Mouse (Mus musculus): ENCODE results near the gene Xpc.
"Not testable (repeated sequence)": the region's sequence is repeated elsewhere in the genome, so short reads cannot be mapped to it uniquely, and the experiment has no call there.

Xpc gene

GRCm38 (mm10) chr6:91471427-91471826, 44.3 kb downstream of the Xpc start:
- DNase-seq = not testable (repeated sequence)

- DNase-seq = no peak
Observed at GRCm38 (mm10) chr6:91470712-91471111, 45.0 kb downstream of the Xpc start.

- no peak for DNase-seq
Observed at GRCm38 (mm10) chr6:91467106-91467505, 48.6 kb downstream of the Xpc start.

- DNase-seq = peak; percentile 45 to 70
Observed at GRCm38 (mm10) chr6:91465756-91466155, 49.9 kb downstream of the Xpc start.

GRCm38 (mm10) chr6:91459471-91459870, 56.2 kb downstream of the Xpc start:
- peak; percentile 80 to 90 for DNase-seq

DNA sequence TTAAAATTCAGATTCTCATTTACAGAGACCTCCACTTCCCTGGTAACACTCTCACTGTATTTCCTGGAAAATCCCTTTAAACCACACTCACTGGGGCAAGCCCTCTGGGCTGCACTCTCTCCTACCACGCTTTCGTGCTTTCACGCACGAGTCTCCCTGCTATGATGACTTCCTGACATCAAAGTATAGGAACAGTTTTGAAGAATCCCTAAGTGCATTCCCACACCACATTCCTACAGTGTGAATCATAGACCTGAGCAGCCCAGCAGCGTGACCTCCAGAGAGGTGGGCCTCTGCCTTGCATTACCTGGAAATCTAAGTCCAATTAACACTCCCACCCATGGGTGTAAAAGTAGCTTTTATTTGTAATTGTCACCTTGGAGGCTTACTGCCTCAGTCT, 61.1 kb downstream of the Xpc start:
- DNase-seq = no peak

DNA sequence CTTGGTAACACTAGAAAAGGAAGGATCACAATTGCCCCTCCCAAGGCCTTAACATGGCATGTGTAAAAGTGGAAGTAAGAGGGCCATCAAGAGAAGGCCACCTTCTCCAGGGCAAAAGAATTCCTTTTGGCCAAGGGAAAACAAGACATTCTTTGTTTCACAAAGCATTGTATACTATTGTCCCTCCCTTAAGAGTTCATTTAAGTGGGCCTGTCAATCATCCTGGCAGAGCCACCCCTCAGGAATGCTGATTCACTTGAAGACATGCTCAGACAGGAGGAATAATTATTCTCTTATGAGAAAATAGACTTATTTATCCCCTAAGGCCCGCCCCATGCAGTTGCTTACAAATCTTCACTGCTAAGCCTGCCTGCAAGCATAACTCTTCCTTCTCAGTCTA, 63.6 kb downstream of the Xpc start:
- DNase-seq = no peak

GRCm38 (mm10) chr6:91449472-91450225, 66.0 kb downstream of the Xpc start:
- no peak for DNase-seq

GRCm38 (mm10) chr6:91445316-91445715, 70.4 kb downstream of the Xpc start:
- DNase-seq = no peak

- DNase-seq = no peak
Observed at GRCm38 (mm10) chr6:91441145-91441662, 74.5 kb downstream of the Xpc start.

DNA sequence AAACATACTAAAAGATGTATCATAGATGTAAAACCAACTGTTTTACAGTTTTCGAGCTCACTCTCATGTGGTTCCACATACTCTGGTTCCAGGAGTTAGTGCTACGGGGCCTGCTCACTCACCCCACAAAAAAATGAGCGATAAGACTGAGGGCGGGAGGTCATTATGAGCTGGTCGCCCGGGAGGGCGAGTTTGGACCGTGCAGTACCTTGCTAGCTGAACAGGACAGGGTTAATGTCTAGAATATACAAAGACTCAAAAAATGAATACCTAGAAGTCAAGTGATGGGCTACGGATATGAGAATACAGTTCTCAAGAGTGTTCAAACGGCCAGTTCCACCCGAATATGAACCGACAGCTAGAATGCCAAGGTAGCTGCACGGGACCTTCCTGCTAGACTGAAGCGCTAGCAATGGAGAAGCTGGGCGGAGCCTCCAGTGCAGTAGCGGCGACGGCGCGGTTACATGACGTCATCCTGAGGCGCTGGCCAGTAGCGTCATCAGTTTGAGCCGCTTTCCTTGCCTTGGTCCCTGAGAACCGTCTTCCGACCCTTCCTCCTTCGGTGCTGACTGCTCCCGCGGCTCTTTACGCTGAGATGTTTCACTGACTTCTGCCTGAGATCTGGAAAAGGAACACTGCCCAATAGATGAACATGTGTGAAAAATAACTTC, 75.1 kb downstream of the Xpc start:
- DNase-seq = peak; percentile 97
